Mouse (Mus musculus) olfactory bulb, adult 2 months (tissue): ENCODE data around the gene Prf1.

Source experiments
- CTCF ChIP-seq: fragments of 200-500 bp; IDR thresholded peaks from 2 replicates; pipeline ENCODE4 v1.5.1; 2012; ENCODE audit warnings: low read depth, mild to moderate bottlenecking, low read length, moderate library complexity; ENCODE audit not compliant: insufficient read depth
- POLR2A ChIP-seq: fragments of 200-500 bp; IDR thresholded peaks from 2 replicates; pipeline ENCODE4 v1.6.1; 2012; ENCODE audit warnings: mild to moderate bottlenecking, low read depth, low read length, moderate library complexity; ENCODE audit not compliant: insufficient read depth

- TF ChIP-seq POLR2A (no peak), CTCF (no peak)
Observed at GRCm38 (mm10) chr10:61346374-61346773, 48.7 kb downstream of the Prf1 start.
